In the genomic region with DNA sequence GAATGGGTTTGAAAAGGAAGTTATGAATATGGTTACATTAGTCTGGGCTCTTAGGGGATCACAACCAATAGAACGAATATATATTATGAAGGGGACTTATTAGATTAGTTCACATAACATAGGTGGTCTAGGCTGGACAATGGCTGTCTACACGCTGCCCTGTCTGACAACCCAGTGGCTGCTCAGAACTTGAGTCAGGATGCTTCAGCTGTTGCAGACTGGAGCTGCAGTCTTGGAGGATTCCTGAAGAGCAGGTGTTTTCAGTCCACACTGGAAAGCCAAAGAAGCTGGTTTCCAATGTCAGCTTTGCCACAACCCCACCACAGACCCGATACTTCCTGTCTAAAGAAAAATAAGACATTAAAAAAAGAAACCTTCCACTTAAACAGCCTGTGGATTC, we compare ENCODE assay signal across 24 mouse cellular contexts.
"Had no signal": no experiment of that assay in that cellular context is flagged by ENCODE, and none has a peak within 500 bp of the region (broad histone marks: within the 10 kb centered on the region; RNA-seq: fewer than 3 reads in every experiment).

No protein-coding gene starts in this region.

- H3K36me3 ChIP-seq: hindbrain, embryonic 10.5 days; hindbrain, embryonic 12.5 days; intestine, embryonic 15.5 days; limb, embryonic 13.5 days; limb, embryonic 15.5 days; liver, embryonic 12.5 days had no signal

- H3K9me3 ChIP-seq: hindbrain, embryonic 10.5 days; hindbrain, embryonic 12.5 days; intestine, embryonic 15.5 days; limb, embryonic 13.5 days; limb, embryonic 15.5 days; liver, embryonic 12.5 days had no signal

- H3K4me3 ChIP-seq: hindbrain, embryonic 10.5 days; hindbrain, embryonic 12.5 days; intestine, embryonic 15.5 days; limb, embryonic 13.5 days; limb, embryonic 15.5 days; liver, embryonic 12.5 days had no signal

- H3K27me3 ChIP-seq: hindbrain, embryonic 12.5 days; intestine, embryonic 15.5 days; limb, embryonic 13.5 days; limb, embryonic 15.5 days had no signal

- H3K4me2 ChIP-seq: heart, embryonic 11.5 days; hindbrain, embryonic 12.5 days; hindbrain, embryonic 14.5 days; intestine, embryonic 15.5 days; limb, embryonic 13.5 days; limb, embryonic 15.5 days; liver, embryonic 12.5 days had no signal

- H3K27ac ChIP-seq: hindbrain, embryonic 10.5 days; hindbrain, embryonic 12.5 days; hindbrain, embryonic 14.5 days; intestine, embryonic 15.5 days; limb, embryonic 13.5 days; limb, embryonic 15.5 days; liver, embryonic 12.5 days; liver, embryonic 14.5 days had no signal

- H3K9ac ChIP-seq: hindbrain, embryonic 12.5 days; hindbrain, embryonic 14.5 days; intestine, embryonic 15.5 days; limb, embryonic 13.5 days; limb, embryonic 15.5 days; liver, embryonic 12.5 days; liver, embryonic 14.5 days had no signal

- DNase-seq: gastrocnemius, adult 2 months; gastrocnemius, postnatal 10 days; gastrocnemius, postnatal 25 days; heart, adult 18-20 months; heart, postnatal 4 days; kidney, adult 18-20 months; kidney, adult 8-10 months; kidney, postnatal 14 days; kidney, postnatal 4 days; layer of hippocampus, adult 9-11 months; layer of hippocampus, postnatal 36 days; left cerebral cortex, postnatal 4 days had no signal

- H3K4me1 ChIP-seq: intestine, embryonic 15.5 days; liver, embryonic 12.5 days had no signal

- ATAC-seq: hindbrain, embryonic 16.5 days; inflammation-experienced regulatory T-cells, adult 6 months; intestine, embryonic 15.5 days; intestine, postnatal 0 days; liver, embryonic 12.5 days had no signal
